Mouse (Mus musculus): ENCODE results near the gene Slc28a3. TPM values are rescaled to one million over a fixed set of nuclear protein-coding genes. Genes with fewer than 3 reads are reported as not detected.

The Slc28a3 gene
- total and polyA plus RNA-seq, 3 experiments: 0.33 TPM; not detected in 2

GRCm38 (mm10) chr13:58537232-58537915, 73.3 kb downstream of the Slc28a3 start:
- peaks cover 27% of the 10 kb centered on the region for H3K36me3 ChIP-seq (replicated peaks)
- TF ChIP-seq TAL1 (conservative IDR thresholded peaks at IDR 0.05; ENCODE audit: low read depth, low read length): no peak
- TF ChIP-seq GATA1 (IDR thresholded peaks at IDR 0.05; ENCODE audit: borderline replicate concordance, low read length): no peak
- TF ChIP-seq GATA2 (IDR thresholded peaks at IDR 0.05; ENCODE audit: borderline replicate concordance, low read depth, low read length): no peak
- no peak for TF ChIP-seq CTCF (IDR thresholded peaks at IDR 0.05; ENCODE audit: low read depth, low read length)
- TF ChIP-seq POLR2AphosphoS5 (IDR thresholded peaks at IDR 0.05; ENCODE audit: insufficient replicate concordance, low read depth, low read length): no peak
- H3K9me3 ChIP-seq (replicated peaks): no peaks in the 10 kb centered on the region
- DNase-seq (ENCODE audit: low spot score) (no peak), ATAC-seq (ENCODE audit: extremely low read depth, insufficient number of reproducible peaks, low FRiP score, poor library complexity, severe bottlenecking) (no peak; the same call in 1 of the 2 replicates)
- peaks cover 82% of the 10 kb centered on the region for H3K4me1 ChIP-seq (ENCODE audit: insufficient read depth, low read depth, low read length)
- H3K27me3 ChIP-seq (ENCODE audit: insufficient read depth, low read length): no peaks in the 10 kb centered on the region
- H3K4me3 ChIP-seq (ENCODE audit: low read depth, low read length): peak overlapping the region; percentile 44; the same call in 1 of the 2 replicates

DNA sequence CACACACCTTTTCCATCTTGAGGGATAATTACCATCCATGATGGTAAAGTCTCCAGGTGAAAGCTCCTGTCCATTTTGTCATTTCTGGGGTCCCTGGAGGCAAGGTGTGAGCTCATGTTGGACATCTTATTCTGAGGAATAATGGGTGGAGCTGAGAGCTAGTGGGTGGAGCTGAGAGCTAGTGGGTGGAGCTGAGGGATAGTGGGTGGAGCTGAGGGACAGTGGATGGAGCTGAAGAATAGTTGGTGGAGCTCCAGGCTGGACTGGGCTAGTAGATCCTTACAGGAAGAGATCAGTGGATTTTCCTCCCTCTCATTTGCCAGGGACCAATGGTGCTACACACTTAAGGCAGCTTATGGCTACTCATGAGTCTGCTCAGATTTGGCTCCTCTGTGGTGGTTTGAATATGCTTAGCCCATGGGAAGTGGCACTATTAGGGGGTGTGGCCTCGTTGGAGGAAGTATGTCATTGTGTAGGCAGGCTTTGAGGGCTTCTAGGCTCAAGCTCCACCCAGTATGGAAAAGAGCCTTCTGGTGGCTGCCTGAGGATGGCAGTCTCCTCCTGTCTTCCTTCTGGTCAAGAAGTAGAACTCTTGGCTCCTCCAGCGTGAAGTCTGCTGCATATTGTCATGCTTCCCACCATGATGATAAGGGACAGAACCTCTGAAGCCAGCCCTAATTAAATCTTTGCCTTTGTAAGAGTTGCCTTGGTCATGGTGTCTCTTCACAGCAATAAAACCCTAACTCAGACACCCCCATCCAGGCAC, 74.0 kb downstream of the Slc28a3 start:
- DNase-seq (ENCODE audit: low spot score): no peak
- Histone ChIP-seq H3K9me3 (replicated peaks) (no peaks in the 10 kb centered on the region), H3K4me3 (ENCODE audit: low read depth, low read length) (no peak overlapping the region), H3K36me3 (replicated peaks) (peaks cover 32% of the 10 kb centered on the region), H3K4me1 (ENCODE audit: insufficient read depth, low read depth, low read length) (peaks cover 81% of the 10 kb centered on the region), H3K27me3 (ENCODE audit: insufficient read depth, low read length) (no peaks in the 10 kb centered on the region)
- TF ChIP-seq TAL1 (conservative IDR thresholded peaks at IDR 0.05; ENCODE audit: low read depth, low read length): no peak
- 0 out of 2 replicates have a peak, but pooled peaks have one; percentile 23 for ATAC-seq (ENCODE audit: extremely low read depth, insufficient number of reproducible peaks, low FRiP score, poor library complexity, severe bottlenecking)

- DNase-seq (ENCODE audit: low spot score) (no peak), ATAC-seq (ENCODE audit: extremely low read depth, insufficient number of reproducible peaks, low FRiP score, poor library complexity, severe bottlenecking) (no peak)
- Histone ChIP-seq H3K4me1 (ENCODE audit: insufficient read depth, low read depth, low read length) (peaks cover 67% of the 10 kb centered on the region), H3K9me3 (replicated peaks) (no peaks in the 10 kb centered on the region), H3K4me3 (ENCODE audit: low read depth, low read length) (no peak overlapping the region), H3K27me3 (ENCODE audit: insufficient read depth, low read length) (no peaks in the 10 kb centered on the region), H3K36me3 (replicated peaks) (peaks cover 29% of the 10 kb centered on the region)
- TF ChIP-seq GATA1 (IDR thresholded peaks at IDR 0.05; ENCODE audit: borderline replicate concordance, low read length) (no peak), TAL1 (conservative IDR thresholded peaks at IDR 0.05; ENCODE audit: low read depth, low read length) (no peak), GATA2 (IDR thresholded peaks at IDR 0.05; ENCODE audit: borderline replicate concordance, low read depth, low read length) (no peak), CTCF (IDR thresholded peaks at IDR 0.05; ENCODE audit: low read depth, low read length) (no peak), POLR2AphosphoS5 (IDR thresholded peaks at IDR 0.05; ENCODE audit: insufficient replicate concordance, low read depth, low read length) (no peak)
Observed at GRCm38 (mm10) chr13:58535321-58535720, 75.4 kb downstream of the Slc28a3 start.

DNA sequence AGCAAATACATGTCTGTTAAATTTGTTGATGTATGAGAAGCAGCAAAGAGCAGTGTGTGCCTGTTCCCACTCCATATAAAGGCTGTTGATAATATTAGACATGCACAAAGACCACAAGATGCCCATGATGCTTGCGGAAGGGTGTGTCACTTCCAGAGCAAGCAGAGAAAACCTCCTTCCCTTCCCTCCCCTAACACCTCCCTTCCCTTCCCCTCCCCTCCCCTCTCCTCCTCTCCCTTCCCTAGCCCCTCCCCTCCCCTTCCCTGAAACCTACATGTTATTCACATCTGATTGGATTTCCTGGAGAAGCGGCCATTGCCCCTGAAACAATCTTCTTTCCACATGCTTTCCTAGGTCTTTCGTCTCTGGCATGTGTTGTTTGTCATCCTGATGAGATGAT, 75.8 kb downstream of the Slc28a3 start:
- H3K27me3 ChIP-seq (ENCODE audit: insufficient read depth, low read length): no peaks in the 10 kb centered on the region
- peaks cover 64% of the 10 kb centered on the region for H3K4me1 ChIP-seq (ENCODE audit: insufficient read depth, low read depth, low read length)
- TF ChIP-seq TAL1 (conservative IDR thresholded peaks at IDR 0.05; ENCODE audit: low read depth, low read length): no peak
- peaks cover 29% of the 10 kb centered on the region for H3K36me3 ChIP-seq (replicated peaks)
- ATAC-seq (ENCODE audit: extremely low read depth, insufficient number of reproducible peaks, low FRiP score, poor library complexity, severe bottlenecking): no peak
- no peak for DNase-seq (ENCODE audit: low spot score)
- no peaks in the 10 kb centered on the region for H3K9me3 ChIP-seq (replicated peaks)
- H3K4me3 ChIP-seq (ENCODE audit: low read depth, low read length): no peak overlapping the region

GRCm38 (mm10) chr13:58534216-58534841, 76.3 kb downstream of the Slc28a3 start:
- Histone ChIP-seq H3K4me1 (ENCODE audit: insufficient read depth, low read depth, low read length) (peaks cover 59% of the 10 kb centered on the region), H3K4me3 (ENCODE audit: low read depth, low read length) (peak overlapping the region; percentile 45; the same call in 1 of the 2 replicates), H3K9me3 (replicated peaks) (no peaks in the 10 kb centered on the region), H3K36me3 (replicated peaks) (peaks cover 33% of the 10 kb centered on the region), H3K27me3 (ENCODE audit: insufficient read depth, low read length) (no peaks in the 10 kb centered on the region)
- TF ChIP-seq GATA1 (IDR thresholded peaks at IDR 0.05; ENCODE audit: borderline replicate concordance, low read length) (no peak), TAL1 (conservative IDR thresholded peaks at IDR 0.05; ENCODE audit: low read depth, low read length) (no peak), POLR2AphosphoS5 (IDR thresholded peaks at IDR 0.05; ENCODE audit: insufficient replicate concordance, low read depth, low read length) (no peak), CTCF (IDR thresholded peaks at IDR 0.05; ENCODE audit: low read depth, low read length) (no peak), GATA2 (IDR thresholded peaks at IDR 0.05; ENCODE audit: borderline replicate concordance, low read depth, low read length) (no peak)
- no peak for DNase-seq (ENCODE audit: low spot score)
- no peak for ATAC-seq (ENCODE audit: extremely low read depth, insufficient number of reproducible peaks, low FRiP score, poor library complexity, severe bottlenecking)

- no peak for ATAC-seq (ENCODE audit: extremely low read depth, insufficient number of reproducible peaks, low FRiP score, poor library complexity, severe bottlenecking)
- peaks cover 86% of the 10 kb centered on the region for H3K4me1 ChIP-seq (ENCODE audit: insufficient read depth, low read depth, low read length)
- peak overlapping the region; percentile 70 for H3K4me3 ChIP-seq (ENCODE audit: low read depth, low read length)
- TF ChIP-seq GATA2 (IDR thresholded peaks at IDR 0.05; ENCODE audit: borderline replicate concordance, low read depth, low read length) (no peak), CTCF (IDR thresholded peaks at IDR 0.05; ENCODE audit: low read depth, low read length) (peak; percentile 43; the same call in 1 of the 2 replicates), POLR2AphosphoS5 (IDR thresholded peaks at IDR 0.05; ENCODE audit: insufficient replicate concordance, low read depth, low read length) (no peak), GATA1 (IDR thresholded peaks at IDR 0.05; ENCODE audit: borderline replicate concordance, low read length) (no peak)
- no peaks in the 10 kb centered on the region for H3K27me3 ChIP-seq (ENCODE audit: insufficient read depth, low read length)
- peaks cover 27% of the 10 kb centered on the region for H3K36me3 ChIP-seq (replicated peaks)
- no peaks in the 10 kb centered on the region for H3K9me3 ChIP-seq (replicated peaks)
- DNase-seq (ENCODE audit: low spot score): no peak
Observed at GRCm38 (mm10) chr13:58524581-58524980, 86.1 kb downstream of the Slc28a3 start.

Data from G1E (cell line).